Mouse (Mus musculus) cerebellum, adult (tissue): ENCODE data around the gene Wwox.

ENCODE experiments used
- ATAC-seq: cut with Nextera tagmentation; 2 replicates; pipeline ENCODE4 v1.9.2; 2017; ENCODE audit warnings: mild to moderate bottlenecking, moderate library complexity, mixed read lengths; ENCODE audit not compliant: insufficient number of reproducible peaks, low FRiP score, low TSS enrichment

The Wwox gene

DNA sequence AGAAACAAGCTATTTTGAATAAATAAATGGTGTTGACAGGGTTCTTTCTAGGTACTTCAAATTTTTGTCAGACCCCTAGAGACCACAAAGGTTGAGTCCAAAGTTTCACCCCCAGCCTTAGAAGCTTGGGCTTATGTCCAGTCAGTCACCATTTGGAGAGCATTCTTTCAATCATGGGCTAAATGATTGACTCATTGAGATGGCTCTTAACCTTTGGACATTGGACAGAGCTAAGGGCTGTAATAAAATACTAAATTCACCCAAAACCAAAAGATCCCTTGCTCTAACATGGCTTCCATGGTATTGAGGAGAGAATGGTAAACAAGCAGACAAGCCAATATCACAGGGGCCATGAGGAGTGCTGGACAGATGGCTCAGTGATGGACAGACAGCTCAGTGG, 540.2 kb downstream of the Wwox start:
- ATAC-seq: no peak

DNA sequence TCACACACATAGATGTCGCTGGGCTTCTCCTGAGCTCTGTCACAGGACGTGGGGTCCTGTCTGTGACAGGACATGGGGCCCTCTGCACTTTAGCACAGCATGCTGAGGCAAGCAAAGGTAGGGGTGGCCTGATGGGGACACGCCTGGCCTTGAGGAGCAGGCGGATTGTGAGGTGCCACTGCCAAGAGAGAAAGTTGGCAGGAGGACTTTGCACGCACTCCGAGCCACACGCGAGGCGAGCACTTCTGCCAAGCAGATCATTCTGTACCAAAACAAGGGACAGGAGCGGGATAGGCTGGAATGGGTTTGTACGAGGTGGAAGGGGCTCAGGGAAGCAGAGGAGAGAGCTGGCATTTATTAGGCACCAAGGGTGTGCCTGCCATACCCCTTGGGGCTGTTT, 543.3 kb downstream of the Wwox start:
- no peak for ATAC-seq

DNA sequence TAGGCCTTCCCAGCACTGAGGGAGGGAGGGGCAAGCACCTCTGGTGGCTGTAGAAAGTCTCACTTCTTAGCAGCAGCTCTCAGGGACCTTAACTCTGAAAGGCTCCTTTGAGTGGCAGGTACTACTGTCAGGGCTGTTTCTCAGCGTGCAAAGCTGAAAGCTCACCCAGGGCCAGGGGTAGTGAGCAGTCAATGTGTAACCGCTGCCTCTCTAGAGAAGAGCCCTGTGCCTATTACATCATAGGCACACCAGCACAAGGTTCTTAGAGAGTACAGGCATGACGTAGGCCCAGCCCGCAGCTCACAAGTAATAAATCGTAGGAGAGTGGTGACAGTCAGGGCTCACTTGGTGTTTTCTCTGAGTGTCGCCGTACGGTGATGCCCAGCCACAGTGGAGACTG, 545.0 kb downstream of the Wwox start:
- no peak for ATAC-seq

DNA sequence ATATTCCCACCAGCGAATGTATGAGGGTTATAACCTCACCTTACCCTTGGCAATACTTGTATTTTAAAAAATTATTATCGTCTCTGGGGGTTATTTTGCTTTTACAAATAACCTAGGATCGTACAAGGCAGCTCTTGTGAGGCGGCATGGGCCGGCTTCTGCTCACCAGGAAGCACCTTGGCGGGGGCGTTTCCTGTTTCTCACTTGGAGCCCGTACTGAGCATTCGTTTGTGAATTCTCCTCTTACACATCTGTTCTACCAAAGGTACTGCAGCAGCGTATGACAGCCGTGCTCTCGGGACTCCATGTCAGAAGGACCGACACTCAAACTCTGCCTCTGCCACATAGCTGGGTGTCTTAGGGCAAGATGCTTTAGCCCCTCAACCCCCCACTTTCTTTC, 546.5 kb downstream of the Wwox start:
- ATAC-seq: no peak

DNA sequence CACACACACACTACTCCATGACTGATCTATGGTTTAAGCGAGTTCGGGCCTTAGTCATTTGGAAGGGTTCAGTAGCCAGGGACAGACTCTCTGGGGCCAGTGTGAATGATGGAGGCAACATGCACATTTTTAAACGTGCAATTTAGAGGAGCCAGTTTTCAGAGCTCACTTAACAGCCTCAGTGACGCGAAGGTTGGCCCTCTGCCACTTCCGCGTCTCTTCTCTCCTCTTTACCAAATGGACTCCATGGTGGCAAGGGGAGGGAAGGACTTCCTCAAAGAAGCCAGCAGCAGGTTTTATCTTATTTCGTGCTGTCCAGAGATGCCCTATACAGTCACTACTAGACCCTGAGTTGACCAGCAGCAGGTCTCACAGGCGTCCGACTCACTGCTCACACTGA, 547.5 kb downstream of the Wwox start:
- no peak for ATAC-seq

DNA sequence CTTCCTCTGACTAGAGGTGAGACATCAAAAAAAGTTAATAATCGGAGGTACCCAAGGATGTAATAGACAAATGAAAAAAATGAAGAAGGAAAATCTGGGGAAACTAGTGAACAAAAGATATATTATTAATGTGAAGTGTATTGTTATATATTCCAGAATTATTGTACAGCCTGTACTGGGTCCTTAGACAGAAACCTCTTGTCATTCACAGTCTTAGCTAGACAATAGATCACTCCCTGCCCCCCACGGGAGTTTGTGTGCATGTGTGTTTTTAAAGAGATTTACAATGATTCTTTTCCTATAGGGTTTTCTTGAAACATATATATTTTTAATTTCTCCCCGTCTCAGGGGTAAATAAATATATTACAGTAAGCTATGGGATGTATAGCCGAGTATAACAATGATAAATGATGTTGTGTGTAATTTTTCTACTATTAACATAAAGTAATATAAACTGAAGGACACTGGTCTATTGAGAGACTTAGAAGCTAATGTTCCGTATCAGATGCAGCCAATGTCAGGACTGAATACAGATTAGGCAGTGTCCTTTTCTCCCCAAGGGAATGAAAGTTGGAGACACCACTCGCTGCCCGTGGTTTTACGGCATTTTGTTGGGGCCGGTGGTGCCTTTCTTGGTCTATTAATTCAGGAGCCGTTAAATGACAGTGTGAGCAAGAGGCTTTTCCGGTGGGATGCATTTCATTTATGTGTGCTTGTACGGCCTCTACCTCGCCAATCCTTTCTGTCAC, 551.6 kb downstream of the Wwox start:
- no peak for ATAC-seq

DNA sequence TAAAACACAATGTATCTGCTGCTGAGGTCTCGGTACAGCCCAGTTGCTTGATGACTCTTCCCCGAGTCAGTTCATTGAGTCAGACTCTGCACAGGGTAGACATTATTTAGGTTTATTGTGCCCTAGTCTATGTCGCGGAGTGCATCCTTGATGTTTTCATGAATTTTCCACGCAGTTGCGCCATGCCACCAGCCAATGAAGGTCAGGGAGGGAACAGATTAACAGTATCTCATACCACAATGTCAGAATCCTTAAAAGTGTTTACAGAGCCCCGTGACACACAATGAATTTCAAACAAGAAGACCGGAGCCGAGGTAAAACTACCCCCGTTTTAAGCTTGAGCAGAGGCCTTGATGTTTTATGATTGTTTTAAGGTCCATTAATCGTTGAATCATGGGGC, 561.3 kb downstream of the Wwox start:
- no peak for ATAC-seq

DNA sequence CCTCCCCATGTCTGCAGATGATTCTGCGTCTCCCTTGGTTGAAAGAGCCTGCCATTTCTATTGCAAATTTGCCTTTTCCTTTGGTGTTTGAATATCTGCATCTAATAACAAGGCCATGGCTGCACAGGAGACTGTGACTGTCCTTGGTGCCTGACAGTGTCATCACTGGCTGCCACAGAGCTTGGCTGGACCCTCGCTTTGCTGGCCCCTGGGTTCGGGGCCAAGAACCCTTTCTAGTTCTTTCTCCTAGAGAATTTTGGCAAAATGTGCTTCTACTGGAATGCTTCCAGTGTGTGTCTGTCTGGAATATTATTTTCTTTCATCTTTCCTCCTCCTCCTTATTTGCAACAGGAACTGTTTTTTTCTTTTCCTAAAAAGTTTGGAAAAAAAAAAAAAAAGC, 565.6 kb downstream of the Wwox start:
- ATAC-seq: no peak

DNA sequence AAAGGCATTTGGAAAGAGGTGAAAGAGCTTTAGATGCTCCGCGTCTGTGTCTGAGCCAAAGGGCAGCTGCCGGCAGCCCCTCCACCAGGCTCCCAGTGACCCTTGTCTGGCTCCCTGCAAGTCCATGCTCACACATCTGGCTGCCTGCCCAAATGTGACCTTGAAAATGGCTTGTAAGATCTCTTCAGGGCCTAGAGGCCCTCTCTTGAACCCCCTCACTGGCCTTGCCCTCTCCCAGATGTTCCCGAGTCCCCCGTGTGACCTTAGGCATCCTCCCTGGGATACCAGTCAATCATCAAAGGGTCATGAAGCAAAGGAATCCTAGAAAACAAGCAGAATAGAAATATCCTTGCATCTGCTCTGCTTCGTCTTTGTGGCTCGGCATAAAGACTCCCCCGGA, 567.1 kb downstream of the Wwox start:
- no peak for ATAC-seq

DNA sequence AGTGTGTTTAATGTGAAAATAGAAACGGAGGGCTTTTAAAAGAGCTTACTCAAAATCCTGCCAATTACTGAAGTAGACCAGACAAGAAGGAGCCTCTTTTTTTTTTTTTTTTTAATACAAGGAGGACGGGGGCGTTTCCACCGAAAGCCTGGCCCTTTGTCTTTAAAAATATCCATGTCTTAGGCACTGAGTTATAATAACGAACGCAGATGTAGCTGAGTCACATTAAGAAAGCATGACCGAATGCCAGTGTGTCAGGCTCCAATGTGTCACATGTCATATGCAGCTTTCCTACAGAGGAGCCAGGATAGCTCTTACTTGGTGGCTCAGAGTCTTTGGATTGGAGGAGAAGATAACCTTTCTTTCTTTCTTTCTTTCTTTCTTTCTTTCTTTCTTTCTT, 567.8 kb downstream of the Wwox start:
- ATAC-seq: no peak

DNA sequence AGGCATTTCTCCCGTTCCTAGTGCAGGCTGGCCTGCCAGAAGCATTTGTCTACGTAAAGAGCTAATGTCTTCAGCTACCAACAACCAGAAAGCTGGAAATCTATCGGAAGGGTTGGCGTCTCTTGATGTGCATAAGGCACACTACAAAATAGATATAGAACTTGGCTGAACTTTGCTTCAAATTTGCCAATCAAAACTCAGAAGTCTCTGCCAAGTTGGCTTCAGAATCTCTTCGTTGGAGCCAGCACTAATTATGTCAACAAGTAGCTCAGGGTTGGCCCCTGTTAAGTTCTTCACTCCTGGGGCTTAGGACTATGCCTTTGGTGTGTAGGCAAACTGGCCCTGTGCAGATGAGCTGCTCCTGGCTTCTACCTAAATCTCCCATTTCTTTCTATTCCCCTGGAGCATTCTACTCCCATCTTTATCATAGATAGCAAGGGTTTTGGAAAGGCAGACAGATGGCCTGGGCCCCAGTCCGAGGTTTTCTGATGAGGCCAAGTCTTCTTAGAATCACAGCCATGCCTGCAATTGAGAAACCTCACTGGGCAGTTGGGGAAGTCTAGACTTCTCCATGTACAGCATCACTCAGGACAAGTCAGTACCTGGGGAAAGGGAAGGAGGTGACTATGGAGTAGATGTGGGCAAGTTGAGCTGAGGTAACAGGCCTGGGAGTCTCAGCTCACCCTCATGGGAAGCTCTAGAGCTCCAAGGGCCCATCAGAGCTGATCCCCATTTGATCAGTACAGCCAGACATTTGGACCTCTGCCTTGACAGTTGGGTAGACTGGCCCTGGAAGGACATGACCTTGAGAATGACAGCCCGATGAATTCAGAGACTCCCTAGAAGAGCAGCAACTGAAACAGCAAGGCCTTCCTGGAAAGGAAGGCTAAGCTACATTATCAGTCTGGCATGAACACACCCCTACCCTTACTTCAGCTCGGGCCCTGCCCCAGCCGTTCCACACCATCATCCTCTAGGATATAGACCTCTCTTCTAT, 569.5 kb downstream of the Wwox start:
- peak; percentile 26; the same call in 1 of the 2 replicates for ATAC-seq

DNA sequence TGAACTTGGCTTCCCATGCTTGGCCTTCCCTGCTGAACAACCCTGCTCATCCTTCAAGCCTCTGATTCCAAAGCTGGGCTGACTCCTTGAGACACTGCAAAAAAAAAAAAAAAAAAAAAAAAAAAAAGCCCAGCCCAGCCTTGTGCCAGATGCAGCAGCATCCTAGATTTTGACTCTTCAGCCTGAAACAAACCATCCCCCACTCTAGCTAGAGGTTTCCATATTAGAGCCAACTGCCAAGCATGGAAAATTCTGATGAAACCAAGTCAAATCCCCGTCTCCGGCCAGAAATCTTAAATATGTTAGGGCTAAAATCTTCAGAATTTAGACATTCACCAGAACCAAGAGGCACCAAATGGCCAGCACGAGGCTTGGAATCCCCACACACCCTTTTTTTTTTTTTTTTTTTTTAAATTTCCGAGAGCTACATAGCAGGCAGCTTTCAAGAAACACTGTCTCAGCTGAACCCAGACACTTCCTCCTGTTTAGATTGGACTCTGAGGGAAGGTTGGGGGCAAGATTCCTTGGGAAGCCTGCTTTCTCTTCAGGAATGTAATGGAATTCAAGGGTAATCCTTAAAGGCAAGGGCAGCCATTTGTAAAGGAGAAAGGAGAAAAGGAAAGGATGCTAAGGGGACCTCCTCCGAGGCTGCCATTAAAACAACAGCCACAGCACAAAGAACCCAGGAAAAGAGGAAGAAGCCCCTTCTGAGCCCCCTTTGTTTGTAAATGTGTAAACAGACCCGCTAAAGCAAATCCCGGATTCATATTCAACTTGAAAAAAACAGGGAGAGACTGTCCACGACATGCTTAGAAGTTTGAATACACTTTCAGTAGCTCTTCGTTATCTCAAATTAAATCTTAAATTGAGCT, 570.7 kb downstream of the Wwox start:
- ATAC-seq: no peak

DNA sequence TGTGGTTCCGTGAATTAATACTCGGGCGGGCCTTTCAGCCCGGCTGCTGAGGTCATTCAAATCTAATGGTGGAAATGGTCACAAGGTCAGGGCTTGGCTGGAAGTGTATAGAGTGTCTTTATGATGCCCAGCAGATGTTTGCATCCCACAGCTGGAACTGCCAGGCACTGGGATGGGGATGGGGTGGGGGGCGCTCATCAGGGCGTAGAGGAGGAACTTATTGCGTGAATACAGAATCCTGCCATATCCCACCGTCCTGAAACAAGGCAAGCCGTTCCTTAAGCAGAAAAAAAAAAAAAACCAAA, 571.3 kb downstream of the Wwox start:
- no peak for ATAC-seq

DNA sequence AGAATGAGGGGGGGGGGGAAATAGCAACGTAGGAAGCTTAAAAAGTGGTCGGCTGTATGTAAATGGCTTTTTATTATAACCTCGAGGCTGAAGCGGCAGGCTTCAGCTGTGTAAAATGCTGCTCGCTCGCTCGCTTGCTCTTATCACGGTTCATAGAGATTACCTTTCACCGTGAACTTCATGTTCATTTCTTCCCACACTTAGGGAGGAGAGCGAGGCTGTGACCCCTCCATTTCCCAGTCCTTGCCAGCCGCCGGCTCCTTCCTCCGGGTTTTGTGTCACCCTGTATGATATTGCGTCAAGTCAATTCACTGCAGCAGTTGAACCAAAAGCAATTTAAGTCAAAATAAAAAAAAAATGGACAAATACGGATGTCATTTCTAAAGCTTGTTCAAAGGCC, 580.2 kb downstream of the Wwox start:
- ATAC-seq: no peak

DNA sequence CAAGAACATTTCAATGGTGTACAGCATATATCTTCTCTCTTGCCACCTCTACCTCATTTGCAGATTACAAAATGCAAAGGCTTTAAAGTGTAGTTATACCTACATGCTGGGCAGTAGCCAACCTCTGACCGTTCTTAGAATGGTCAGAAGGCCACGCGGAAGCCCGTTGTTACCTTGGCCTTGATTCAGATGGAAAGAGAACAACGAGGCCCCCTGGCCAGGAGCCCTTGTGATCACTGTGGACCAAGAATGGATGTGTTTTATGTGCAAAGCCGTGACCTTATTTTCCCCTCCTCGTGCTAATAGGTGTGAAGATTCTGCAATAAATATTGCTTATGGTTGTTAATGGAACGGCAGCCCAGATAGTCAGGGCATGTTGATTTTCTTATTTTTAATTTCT, 582.3 kb downstream of the Wwox start:
- no peak for ATAC-seq

DNA sequence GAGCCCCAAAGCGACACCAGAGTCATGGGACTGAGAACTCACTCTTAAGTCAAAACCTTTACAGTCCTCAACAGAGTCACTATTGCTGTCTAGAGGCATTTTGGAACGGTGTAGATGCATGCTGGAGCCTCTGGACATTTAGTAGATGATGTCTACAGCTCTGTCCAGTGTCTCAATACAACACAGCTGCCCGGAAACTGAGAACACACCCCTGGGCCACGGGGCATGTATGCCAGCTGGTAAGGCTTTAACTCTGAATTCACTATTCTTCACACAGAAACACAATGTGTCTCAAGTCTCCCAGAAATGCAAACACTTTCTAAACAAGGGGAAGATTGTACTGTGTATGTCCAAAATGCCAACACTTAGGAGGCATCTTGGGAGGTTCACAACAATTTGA, 584.6 kb downstream of the Wwox start:
- ATAC-seq: no peak

DNA sequence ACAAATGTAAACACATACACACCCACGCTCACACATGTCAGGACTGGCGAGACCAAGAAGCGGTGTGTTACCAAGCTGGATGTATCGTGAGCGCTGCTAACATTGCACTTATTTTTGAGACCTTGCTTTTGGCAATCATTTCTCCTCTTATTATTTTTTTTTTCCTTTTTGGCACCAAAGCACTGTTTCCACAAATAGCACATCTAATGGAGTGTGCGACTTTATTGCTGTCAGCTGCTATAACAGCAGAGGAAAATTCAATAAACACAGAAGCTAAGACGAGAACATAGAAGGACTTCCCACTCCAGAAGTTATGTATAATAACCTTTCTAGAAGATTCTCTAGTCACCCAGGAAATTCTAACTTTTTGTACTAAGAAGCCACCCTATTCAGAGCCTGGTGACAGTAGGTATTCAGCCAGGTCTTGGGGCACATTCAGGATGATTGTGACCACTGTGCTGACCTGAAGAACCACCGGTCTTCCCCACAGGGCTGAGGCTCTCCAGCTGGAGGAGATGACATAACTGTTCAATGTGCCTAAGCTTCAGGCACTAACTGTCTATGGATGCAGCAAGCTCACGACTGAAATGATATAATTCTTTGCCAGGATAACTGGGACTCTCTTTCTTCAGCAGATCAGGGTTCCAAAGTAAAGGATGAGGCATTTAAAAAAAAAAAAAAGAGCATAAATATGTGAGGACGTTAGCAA, 586.1 kb downstream of the Wwox start:
- no peak for ATAC-seq

DNA sequence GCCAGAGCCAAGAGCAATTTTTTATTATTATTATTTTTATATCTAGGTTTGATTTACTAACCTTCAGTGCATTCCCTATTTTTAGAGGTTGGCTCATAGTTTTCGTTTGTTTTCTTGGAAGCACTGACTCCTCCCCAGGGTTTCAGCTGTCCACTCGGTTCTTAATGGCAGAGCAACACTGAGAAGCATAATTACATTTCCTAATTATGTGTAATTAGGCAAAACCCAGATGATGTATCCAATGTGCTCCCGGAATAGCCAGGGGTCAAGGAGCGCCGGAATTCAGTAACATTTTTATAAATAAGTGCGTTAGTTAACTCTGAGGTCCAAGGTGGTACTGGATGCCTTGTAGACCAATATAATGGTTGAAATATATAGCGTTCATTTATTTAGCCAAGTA, 586.7 kb downstream of the Wwox start:
- no peak for ATAC-seq

DNA sequence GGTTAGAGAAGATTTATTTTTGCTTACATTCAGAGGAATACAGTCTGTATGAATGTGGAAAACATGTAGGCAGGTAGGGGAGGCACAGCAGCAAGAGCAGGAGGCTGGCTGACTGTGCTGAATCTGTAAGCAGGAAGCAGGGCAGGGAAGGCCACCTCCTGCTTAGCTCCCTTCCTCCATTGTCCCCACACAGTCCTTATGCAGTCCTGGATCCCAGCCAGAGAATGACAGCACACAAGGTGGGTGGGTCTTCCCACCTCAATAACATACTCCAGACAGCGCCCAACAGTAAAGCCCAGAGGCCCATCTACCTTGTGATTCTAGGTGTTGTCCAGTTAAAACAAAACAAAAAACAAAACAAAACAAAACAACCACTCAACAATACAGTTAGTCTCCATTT, 593.7 kb downstream of the Wwox start:
- ATAC-seq: no peak

DNA sequence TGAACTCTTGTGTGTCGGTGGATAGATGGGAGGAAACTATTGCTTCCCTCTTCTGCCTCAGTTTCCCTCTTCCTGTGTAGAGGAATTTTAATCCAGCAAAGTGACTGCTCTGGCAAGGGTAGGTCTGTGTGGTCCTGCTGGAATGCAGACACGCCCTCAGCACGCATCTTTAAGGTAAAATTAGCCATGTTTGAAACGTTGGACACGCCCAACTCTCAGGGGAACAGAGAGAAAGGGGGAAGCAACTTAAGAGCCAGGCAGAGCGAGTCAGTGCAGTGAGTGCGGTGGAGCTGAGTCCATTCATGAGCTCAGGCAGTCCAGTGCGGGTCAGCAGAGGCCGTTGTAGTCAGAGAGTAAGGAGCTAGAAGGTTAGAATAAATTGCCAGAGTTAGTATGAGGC, 596.6 kb downstream of the Wwox start:
- no peak for ATAC-seq
